Mouse (Mus musculus) neural tube, embryonic 13.5 days (tissue): ENCODE data around the gene Mthfsd. TPM values are rescaled to one million over a fixed set of nuclear protein-coding genes. Genes with fewer than 3 reads are reported as not detected.

Source experiments
- ATAC-seq: fragments of 200-750 bp; cut with Nextera tagmentation; 2 replicates; pipeline ENCODE4 v1.8.0; 2017; ENCODE audit warnings: low read depth, mild to moderate bottlenecking, moderate TSS enrichment, moderate library complexity
- H3K27ac ChIP-seq: fragments of 300-500 bp; sonication (generic); replicated peaks from 2 replicates; pipeline ENCODE4 v1.5.1; 2015; ENCODE audit warnings: moderate library complexity, mild to moderate bottlenecking, inconsistent platforms
- H3K27me3 ChIP-seq: fragments of 300-500 bp; sonication (generic); 2 replicates; pipeline ENCODE4 v1.6.1; 2015; ENCODE audit warnings: mild to moderate bottlenecking, inconsistent platforms
- H3K36me3 ChIP-seq: fragments of 300-500 bp; sonication (generic); 2 replicates; pipeline ENCODE4 v1.6.1; 2015; ENCODE audit warnings: mild to moderate bottlenecking, inconsistent platforms
- H3K4me1 ChIP-seq: fragments of 300-500 bp; sonication (generic); replicated peaks from 2 replicates; pipeline ENCODE4 v1.6.1; 2015; ENCODE audit warnings: inconsistent platforms
- H3K4me2 ChIP-seq: fragments of 300-500 bp; sonication (generic); 2 replicates; pipeline ENCODE4 v1.6.1; 2015; ENCODE audit warnings: inconsistent platforms, mild to moderate bottlenecking, moderate library complexity
- H3K4me3 ChIP-seq: fragments of 300-500 bp; sonication (generic); 2 replicates; pipeline ENCODE4 v1.5.1; 2015; ENCODE audit warnings: mild to moderate bottlenecking, inconsistent platforms
- H3K9ac ChIP-seq: fragments of 300-500 bp; sonication (generic); 2 replicates; pipeline ENCODE4 v1.6.1; 2015; ENCODE audit warnings: moderate library complexity, mild to moderate bottlenecking, inconsistent platforms
- H3K9me3 ChIP-seq: fragments of 300-500 bp; sonication (generic); 2 replicates; pipeline ENCODE4 v1.6.1; 2016; ENCODE audit warnings: inconsistent platforms
- WGBS: fragments of 180-500 bp; shearing (Covaris S2); methylation state at CpG from one replicate; pipeline ENCODE4 v1.1.7; 2015; 5-methylcytosine and 5-hydroxymethylcytosine counted together
- polyA plus RNA-seq: library from polyadenylated mRNA; unstranded; fragments of >200 nt; fragmentation: Nextera tagmentation; extraction: Ambion mirVana; gene quantifications from 2 replicates; pipeline ENCODE4 v1.2.1, GENCODE M21; 2015

Mthfsd gene
- polyA plus RNA-seq, 1 experiment from 2014 or later, result 53.8 TPM

GRCm38 (mm10) chr8:121119635-121120455 lies 11.7 kb upstream of the Mthfsd start:
- no peaks in the 10 kb centered on the region for H3K36me3 ChIP-seq
- H3K27ac ChIP-seq, result no peak overlapping the region
- peaks cover 23% of the 10 kb centered on the region for H3K4me1 ChIP-seq
- 3% methylated on average over 12 of the region's 12 CpGs for WGBS
- no peak for ATAC-seq
- peaks cover 100% of the 10 kb centered on the region for H3K27me3 ChIP-seq
- H3K4me3 ChIP-seq, result peak overlapping the region; percentile 41
- peak overlapping the region; percentile 36 for H3K4me2 ChIP-seq
- peak overlapping the region; percentile 56 for H3K9ac ChIP-seq
- no peaks in the 10 kb centered on the region for H3K9me3 ChIP-seq

- peak overlapping the region; percentile 56; the same call in 1 of the 2 replicates for H3K9ac ChIP-seq
- H3K36me3 ChIP-seq, result no peaks in the 10 kb centered on the region
- H3K4me1 ChIP-seq, result peaks cover 18% of the 10 kb centered on the region
- H3K4me2 ChIP-seq, result peak overlapping the region; percentile 36
- H3K9me3 ChIP-seq, result no peaks in the 10 kb centered on the region
- peaks cover 100% of the 10 kb centered on the region for H3K27me3 ChIP-seq
- peak overlapping the region; percentile 41 for H3K4me3 ChIP-seq
- no peak overlapping the region for H3K27ac ChIP-seq
- 2% methylated on average over 18 of the region's 18 CpGs for WGBS
- no peak for ATAC-seq
These were observed 10.6 kb upstream of the Mthfsd start for GRCm38 (mm10) chr8:121118634-121119420.

GRCm38 (mm10) chr8:121117906-121118305 lies 9.7 kb upstream of the Mthfsd start:
- Histone ChIP-seq H3K4me3 (peak overlapping the region; percentile 41), H3K36me3 (no peaks in the 10 kb centered on the region), H3K9ac (peak overlapping the region; percentile 61), H3K4me1 (peaks cover 18% of the 10 kb centered on the region), H3K9me3 (no peaks in the 10 kb centered on the region), H3K27me3 (peaks cover 97% of the 10 kb centered on the region), H3K4me2 (peak overlapping the region; percentile 59), H3K27ac (peak overlapping the region; percentile 73)
- WGBS, result under 1% methylated on average over 28 of the region's 28 CpGs
- ATAC-seq, result no peak

GRCm38 (mm10) chr8:121117186-121117651 lies 9.0 kb upstream of the Mthfsd start:
- H3K9ac ChIP-seq, result peak overlapping the region; percentile 61
- H3K4me3 ChIP-seq, result peak overlapping the region; percentile 41
- H3K27ac ChIP-seq, result peak overlapping the region; percentile 73
- peaks cover 97% of the 10 kb centered on the region for H3K27me3 ChIP-seq
- peak overlapping the region; percentile 59 for H3K4me2 ChIP-seq
- H3K36me3 ChIP-seq, result no peaks in the 10 kb centered on the region
- H3K9me3 ChIP-seq, result no peaks in the 10 kb centered on the region
- peaks cover 18% of the 10 kb centered on the region for H3K4me1 ChIP-seq
- WGBS, result under 1% methylated on average over 62 of the region's 62 CpGs
- no peak for ATAC-seq

GRCm38 (mm10) chr8:121116591-121117185 lies 8.5 kb upstream of the Mthfsd start:
- peaks cover 18% of the 10 kb centered on the region for H3K4me1 ChIP-seq
- peaks cover 97% of the 10 kb centered on the region for H3K27me3 ChIP-seq
- WGBS, result under 1% methylated on average over 55 of the region's 55 CpGs
- no peaks in the 10 kb centered on the region for H3K36me3 ChIP-seq
- peak overlapping the region; percentile 73 for H3K27ac ChIP-seq
- ATAC-seq, result no peak
- H3K9ac ChIP-seq, result peak overlapping the region; percentile 61
- peak overlapping the region; percentile 59 for H3K4me2 ChIP-seq
- H3K9me3 ChIP-seq, result no peaks in the 10 kb centered on the region
- peak overlapping the region; percentile 41 for H3K4me3 ChIP-seq

- Histone ChIP-seq H3K36me3 (no peaks in the 10 kb centered on the region), H3K9me3 (no peaks in the 10 kb centered on the region), H3K4me2 (peak within 1 kb of the TSS; percentile 59), H3K27me3 (peaks cover 97% of the 10 kb centered on the region), H3K27ac (peak within 1 kb of the TSS; percentile 73), H3K4me1 (peaks cover 18% of the 10 kb centered on the region), H3K9ac (peak within 1 kb of the TSS; percentile 61), H3K4me3 (peak within 1 kb of the TSS; percentile 41)
- under 1% methylated on average over 25 of the region's 25 CpGs for WGBS
- ATAC-seq, result 0 out of 2 replicates have a peak, but pooled peaks have one; percentile 41
These were observed 7.8 kb upstream of the Mthfsd start, which contains the start of gene Foxc2 for GRCm38 (mm10) chr8:121115948-121116347. Gene Foxc2, plus strand, starts transcription at chr8:121116171.

- peak overlapping the region; percentile 37 for H3K4me2 ChIP-seq
- H3K4me1 ChIP-seq, result peaks cover 18% of the 10 kb centered on the region
- H3K4me3 ChIP-seq, result peak overlapping the region; percentile 18; the same call in 1 of the 2 replicates
- WGBS, result under 1% methylated on average over 25 of the region's 25 CpGs
- no peaks in the 10 kb centered on the region for H3K36me3 ChIP-seq
- H3K9ac ChIP-seq, result 0 out of 2 replicates have a peak overlapping the region, but pooled peaks have one; percentile 31
- H3K27me3 ChIP-seq, result peaks cover 96% of the 10 kb centered on the region
- ATAC-seq, result no peak
- no peaks in the 10 kb centered on the region for H3K9me3 ChIP-seq
- H3K27ac ChIP-seq, result no peak overlapping the region
These were observed 6.9 kb upstream of the Mthfsd start for GRCm38 (mm10) chr8:121115136-121115535.

GRCm38 (mm10) chr8:121113261-121113660 lies 5.1 kb upstream of the Mthfsd start:
- Histone ChIP-seq H3K27me3 (peaks cover 78% of the 10 kb centered on the region), H3K27ac (no peak overlapping the region), H3K4me2 (peak overlapping the region; percentile 24; the same call in 1 of the 2 replicates), H3K4me1 (peaks cover 23% of the 10 kb centered on the region), H3K4me3 (no peak overlapping the region), H3K9ac (no peak overlapping the region), H3K36me3 (no peaks in the 10 kb centered on the region), H3K9me3 (no peaks in the 10 kb centered on the region)
- ATAC-seq, result 0 out of 2 replicates have a peak, but pooled peaks have one; percentile 15
- under 1% methylated on average over 21 of the region's 21 CpGs for WGBS

- 60% methylated on average over 7 of the region's 7 CpGs for whole genome bisulfite sequencing
- Histone ChIP-seq H3K27ac (no peak overlapping the region), H3K4me1 (peaks cover 23% of the 10 kb centered on the region), H3K4me2 (no peak overlapping the region), H3K9ac (no peak overlapping the region), H3K9me3 (no peaks in the 10 kb centered on the region), H3K36me3 (no peaks in the 10 kb centered on the region), H3K27me3 (peaks cover 59% of the 10 kb centered on the region), H3K4me3 (no peak overlapping the region)
- ATAC-seq, result no peak
These were observed 3.1 kb upstream of the Mthfsd start for GRCm38 (mm10) chr8:121111145-121111907.

GRCm38 (mm10) chr8:121108657-121109056 lies 465 bp upstream of the Mthfsd start:
- Histone ChIP-seq H3K36me3 (peaks cover 19% of the 10 kb centered on the region), H3K4me3 (peak overlapping the region; percentile 91), H3K4me1 (peaks cover 20% of the 10 kb centered on the region), H3K9ac (peak overlapping the region; percentile 93), H3K27me3 (peaks cover 32% of the 10 kb centered on the region), H3K4me2 (peak overlapping the region; percentile 93), H3K27ac (peak overlapping the region; percentile 90; the same call in 1 of the 2 replicates), H3K9me3 (no peaks in the 10 kb centered on the region)
- WGBS, result 17% methylated on average over 5 of the region's 5 CpGs
- no peak for ATAC-seq
